ENCODE assay signal across 24 mouse cellular contexts in genomic region chr8:91269374-91269958, GRCm38 (mm10).
"Had no signal": no experiment of that assay in that cellular context is flagged by ENCODE, and none has a peak within 500 bp of the region (broad histone marks: within the 10 kb centered on the region; RNA-seq: fewer than 3 reads in every experiment).

No protein-coding gene starts in this region.

- H3K4me1 ChIP-seq: liver, embryonic 15.5 days; lung, embryonic 15.5 days; megakaryocyte, embryonic 14.5 days; midbrain, embryonic 10.5 days; midbrain, embryonic 12.5 days; neural tube, embryonic 13.5 days; neural tube, embryonic 15.5 days had no signal

- H3K9me3 ChIP-seq: liver, embryonic 15.5 days; lung, embryonic 15.5 days; megakaryocyte, embryonic 14.5 days; midbrain, embryonic 10.5 days; midbrain, embryonic 12.5 days; neural tube, embryonic 13.5 days; neural tube, embryonic 15.5 days; stomach, embryonic 15.5 days had no signal

- ATAC-seq: liver, postnatal 0 days; lung, postnatal 0 days; midbrain, embryonic 16.5 days had no signal

- H3K27ac ChIP-seq: liver, embryonic 15.5 days; lung, embryonic 15.5 days; midbrain, embryonic 10.5 days; midbrain, embryonic 12.5 days; neural tube, embryonic 13.5 days; neural tube, embryonic 15.5 days; stomach, embryonic 15.5 days; stomach, postnatal 0 days had no signal

- H3K9ac ChIP-seq: liver, embryonic 15.5 days; liver, postnatal 0 days; lung, embryonic 15.5 days; midbrain, embryonic 12.5 days; neural tube, embryonic 13.5 days; neural tube, embryonic 15.5 days; stomach, embryonic 15.5 days had no signal

- H3K27me3 ChIP-seq: liver, embryonic 15.5 days; lung, embryonic 15.5 days; megakaryocyte, embryonic 14.5 days; midbrain, embryonic 12.5 days; neural tube, embryonic 13.5 days; neural tube, embryonic 15.5 days; stomach, embryonic 15.5 days had no signal

- DNase-seq: liver, postnatal 0 days; lung, adult 2 months; lung, postnatal 4 days; midbrain, embryonic 14.5 days; retina, postnatal 1 day; right cerebral cortex, adult 18-20 months; right cerebral cortex, postnatal 25 days; right cerebral cortex, postnatal 4 days; spleen, adult 18-20 months; thymus, adult 2 months; thymus, postnatal 25 days; thymus, postnatal 4 days had no signal

- H3K36me3 ChIP-seq: liver, embryonic 15.5 days; stomach, embryonic 15.5 days had no signal

- H3K4me3 ChIP-seq: liver, embryonic 15.5 days; lung, embryonic 15.5 days; megakaryocyte, embryonic 14.5 days; midbrain, embryonic 10.5 days; midbrain, embryonic 12.5 days; myocyte; neural tube, embryonic 13.5 days; neural tube, embryonic 15.5 days; stomach, embryonic 15.5 days had no signal
